Mouse (Mus musculus): ENCODE data around the gene Exo1.

DNA sequence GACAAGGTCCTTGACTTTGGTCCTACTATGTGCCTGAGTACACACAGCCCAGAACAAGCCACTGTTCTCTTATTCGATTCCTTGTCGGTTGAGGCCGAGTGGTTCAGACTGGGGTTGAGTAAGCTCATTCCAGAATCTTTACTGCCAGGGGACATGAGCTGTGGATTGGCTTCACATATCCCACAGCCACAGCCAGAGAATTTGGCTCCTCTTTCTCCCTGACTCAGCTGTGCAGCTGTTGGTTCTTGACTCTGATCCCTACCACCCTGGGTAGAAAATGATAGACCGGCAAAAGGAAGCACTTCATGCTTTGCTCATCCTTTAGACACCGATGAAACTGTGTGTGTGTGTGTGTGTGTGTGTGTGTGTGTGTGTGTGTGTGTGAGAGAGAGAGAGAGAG, 51.0 kb downstream of the Exo1 start:
- TF ChIP-seq MYC (IDR thresholded peaks at IDR 0.05; ENCODE audit: low read depth, low read length): no peak
- no peak for TF ChIP-seq ZNF384 (IDR thresholded peaks at IDR 0.05; ENCODE audit: low read depth, low read length)
- TF ChIP-seq JUND (IDR thresholded peaks at IDR 0.05; ENCODE audit: low read depth, low read length): no peak
- no peak for TF ChIP-seq CTCF (IDR thresholded peaks at IDR 0.05 in 2 of 3, conservative IDR thresholded peaks at IDR 0.05 in 1 of 3; ENCODE audit: control insufficient read depth in 1 of 3, insufficient read depth in 1 of 3, low read depth in 2 of 3, low read length in 3 of 3, poor library complexity in 1 of 3, severe bottlenecking in 1 of 3)
- no peak for TF ChIP-seq MAX (IDR thresholded peaks at IDR 0.05; ENCODE audit: low read length)
- no peak for TF ChIP-seq POLR2A (IDR thresholded peaks at IDR 0.05; ENCODE audit: control insufficient read depth in 1 of 2, insufficient read depth in 1 of 2, low read depth in 1 of 2, low read length in 2 of 2, poor library complexity in 1 of 2)
- TF ChIP-seq MXI1 (IDR thresholded peaks at IDR 0.05; ENCODE audit: low read depth, low read length): no peak
- no peak for TF ChIP-seq BHLHE40 (IDR thresholded peaks at IDR 0.05; ENCODE audit: borderline replicate concordance, low read depth, low read length)
- TF ChIP-seq MAZ (IDR thresholded peaks at IDR 0.05; ENCODE audit: low read depth, low read length): no peak
- TF ChIP-seq HCFC1 (IDR thresholded peaks at IDR 0.05; ENCODE audit: low read depth, low read length): no peak
- no peak for TF ChIP-seq MEF2A (IDR thresholded peaks at IDR 0.05; ENCODE audit: extremely low read depth, insufficient replicate concordance, low read depth, low read length, poor library complexity, severe bottlenecking)
